Mouse (Mus musculus) brain, embryonic 14.5 days (tissue): Measurements from ENCODE around the gene Coq5.

Experiments
- CTCF ChIP-seq: fragments of 200-500 bp; IDR thresholded peaks from 2 replicates; pipeline ENCODE4 v1.5.1; 2012; ENCODE audit warnings: inconsistent platforms, mild to moderate bottlenecking, moderate library complexity, borderline replicate concordance; ENCODE audit not compliant: insufficient read depth, insufficient read length; ENCODE audit errors: extremely low read depth
- POLR2A ChIP-seq: fragments of 200-500 bp; IDR thresholded peaks from 2 replicates; pipeline ENCODE4 v1.6.1; 2012; ENCODE audit warnings: mild to moderate bottlenecking, inconsistent platforms, borderline replicate concordance; ENCODE audit not compliant: poor library complexity, insufficient read depth, insufficient read length, severe bottlenecking; ENCODE audit errors: extremely low read depth

DNA sequence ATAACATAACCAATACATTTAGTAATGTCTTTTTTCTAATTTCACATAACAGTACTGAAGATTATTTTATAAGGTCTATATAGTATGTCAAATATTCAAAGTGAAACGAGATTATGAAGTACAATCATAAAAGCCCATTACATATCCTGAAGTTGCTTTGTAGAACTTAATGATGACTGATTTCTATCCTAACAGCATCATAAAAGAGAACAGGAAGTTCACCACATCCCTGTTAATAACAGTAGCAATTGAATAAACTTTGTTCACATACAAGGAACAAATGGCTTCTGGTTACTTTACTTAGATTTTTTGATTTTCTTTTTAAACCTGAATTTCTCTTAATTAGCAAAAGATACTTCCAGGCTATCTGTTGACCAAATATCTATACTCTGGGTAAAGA, 17.6 kb upstream of the Coq5 start:
- TF ChIP-seq CTCF (no peak), POLR2A (no peak)
